Mouse (Mus musculus): Measurements from ENCODE around the gene Sdhc. TPM values are rescaled to one million over a fixed set of nuclear protein-coding genes. Genes with fewer than 3 reads are reported as not detected.

Gene Sdhc
- polyA plus RNA-seq, 1 experiment from 2014 or later: 425 TPM

GRCm38 (mm10) chr1:171130971-171131370 lies 19.4 kb downstream of the Sdhc start:
- H3K4me1 ChIP-seq (replicated peaks): 0 out of 2 replicates have a peak, but pooled peaks cover 2% of the 10 kb centered on the region
- no peak overlapping the region for H3K4me2 ChIP-seq
- peaks cover 72% of the 10 kb centered on the region for H3K36me3 ChIP-seq
- 85% methylated on average over 1 of the region's 1 CpGs for WGBS
- no peak for ATAC-seq (ENCODE audit: insufficient number of reproducible peaks, low FRiP score)
- H3K27ac ChIP-seq (ENCODE audit: poor library complexity, severe bottlenecking): no peak overlapping the region
- H3K4me3 ChIP-seq: no peak overlapping the region
- H3K27me3 ChIP-seq (replicated peaks): no peaks in the 10 kb centered on the region
- H3K9me3 ChIP-seq (replicated peaks): no peaks in the 10 kb centered on the region
- H3K9ac ChIP-seq: no peak overlapping the region

GRCm38 (mm10) chr1:171129251-171129650 lies 21.2 kb downstream of the Sdhc start:
- 57% methylated on average over 7 of the region's 7 CpGs for WGBS
- peaks cover 54% of the 10 kb centered on the region for H3K36me3 ChIP-seq
- no peak overlapping the region for H3K27ac ChIP-seq (ENCODE audit: poor library complexity, severe bottlenecking)
- H3K4me1 ChIP-seq (replicated peaks): 0 out of 2 replicates have a peak, but pooled peaks cover 2% of the 10 kb centered on the region
- no peak overlapping the region for H3K4me3 ChIP-seq
- no peaks in the 10 kb centered on the region for H3K27me3 ChIP-seq (replicated peaks)
- H3K4me2 ChIP-seq: no peak overlapping the region
- H3K9ac ChIP-seq: no peak overlapping the region
- no peaks in the 10 kb centered on the region for H3K9me3 ChIP-seq (replicated peaks)
- no peak for ATAC-seq (ENCODE audit: insufficient number of reproducible peaks, low FRiP score)

GRCm38 (mm10) chr1:171124398-171124797 lies 26.0 kb downstream of the Sdhc start:
- Histone ChIP-seq H3K4me1 (replicated peaks) (peaks cover 18% of the 10 kb centered on the region), H3K9ac (no peak overlapping the region), H3K9me3 (replicated peaks) (no peaks in the 10 kb centered on the region), H3K4me2 (no peak overlapping the region), H3K27me3 (replicated peaks) (no peaks in the 10 kb centered on the region), H3K4me3 (no peak overlapping the region), H3K36me3 (peaks cover 22% of the 10 kb centered on the region), H3K27ac (ENCODE audit: poor library complexity, severe bottlenecking) (no peak overlapping the region)
- 82% methylated on average over 5 of the region's 5 CpGs for WGBS
- ATAC-seq (ENCODE audit: insufficient number of reproducible peaks, low FRiP score): no peak

DNA sequence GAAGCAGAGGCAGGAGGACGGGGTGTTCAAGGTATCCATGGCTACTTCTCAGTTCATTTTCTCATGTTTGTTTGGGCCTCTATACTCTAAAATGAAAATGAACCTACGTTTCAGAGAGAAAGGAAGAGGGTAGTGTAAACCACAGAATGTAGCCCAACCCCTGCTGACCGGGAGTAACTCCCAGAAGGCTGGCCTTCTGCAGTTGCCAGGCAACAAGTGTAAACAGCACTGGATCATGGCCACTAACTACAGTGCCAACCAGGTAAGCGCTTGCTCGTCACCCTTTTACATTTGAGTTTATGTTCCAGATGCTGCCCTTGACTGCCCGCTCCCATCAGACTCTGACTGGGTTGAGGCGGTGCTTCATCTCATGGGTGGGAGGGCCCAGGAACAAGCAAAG lies 27.5 kb downstream of the Sdhc start:
- H3K27me3 ChIP-seq (replicated peaks): no peaks in the 10 kb centered on the region
- no peak for ATAC-seq (ENCODE audit: insufficient number of reproducible peaks, low FRiP score)
- 38% methylated on average over 7 of the region's 7 CpGs for WGBS

DNA sequence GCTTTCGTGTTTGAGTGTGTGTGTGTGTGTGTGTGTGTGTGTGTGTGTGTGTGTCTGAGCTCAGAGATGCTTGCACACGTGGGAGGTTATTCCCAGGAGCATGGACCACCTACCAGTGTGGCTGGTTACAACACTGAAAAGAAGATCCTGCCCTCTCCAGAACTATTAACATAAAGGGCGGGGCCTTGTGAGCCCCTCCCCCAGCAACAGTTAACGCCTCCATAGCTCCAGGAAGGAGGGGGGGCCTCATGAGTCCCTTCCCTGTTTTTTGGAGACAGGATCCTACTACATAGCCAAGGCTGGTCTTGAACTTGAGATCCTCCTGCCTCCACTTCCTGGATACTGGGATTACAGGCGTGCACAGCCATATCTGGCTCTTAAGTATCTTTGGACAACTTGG lies 28.6 kb downstream of the Sdhc start:
- no peak overlapping the region for H3K4me3 ChIP-seq
- no peak overlapping the region for H3K4me2 ChIP-seq
- ATAC-seq (ENCODE audit: insufficient number of reproducible peaks, low FRiP score): no peak
- no peak overlapping the region for H3K9ac ChIP-seq
- H3K27me3 ChIP-seq (replicated peaks): no peaks in the 10 kb centered on the region
- WGBS: 47% methylated on average over 5 of the region's 5 CpGs
- no peak overlapping the region for H3K27ac ChIP-seq (ENCODE audit: poor library complexity, severe bottlenecking)
- no peaks in the 10 kb centered on the region for H3K9me3 ChIP-seq (replicated peaks)
- no peaks in the 10 kb centered on the region; the same call in 1 of the 2 replicates for H3K36me3 ChIP-seq
- peaks cover 18% of the 10 kb centered on the region for H3K4me1 ChIP-seq (replicated peaks)

More for the DNA sequence above, 27.5 kb downstream of the Sdhc start:
- H3K27ac ChIP-seq (ENCODE audit: poor library complexity, severe bottlenecking): no peak overlapping the region
- peaks cover 8% of the 10 kb centered on the region for H3K36me3 ChIP-seq
- H3K9ac ChIP-seq: no peak overlapping the region
- H3K4me3 ChIP-seq: no peak overlapping the region
- H3K4me2 ChIP-seq: no peak overlapping the region
- no peaks in the 10 kb centered on the region for H3K9me3 ChIP-seq (replicated peaks)
- H3K4me1 ChIP-seq (replicated peaks): peaks cover 18% of the 10 kb centered on the region

DNA sequence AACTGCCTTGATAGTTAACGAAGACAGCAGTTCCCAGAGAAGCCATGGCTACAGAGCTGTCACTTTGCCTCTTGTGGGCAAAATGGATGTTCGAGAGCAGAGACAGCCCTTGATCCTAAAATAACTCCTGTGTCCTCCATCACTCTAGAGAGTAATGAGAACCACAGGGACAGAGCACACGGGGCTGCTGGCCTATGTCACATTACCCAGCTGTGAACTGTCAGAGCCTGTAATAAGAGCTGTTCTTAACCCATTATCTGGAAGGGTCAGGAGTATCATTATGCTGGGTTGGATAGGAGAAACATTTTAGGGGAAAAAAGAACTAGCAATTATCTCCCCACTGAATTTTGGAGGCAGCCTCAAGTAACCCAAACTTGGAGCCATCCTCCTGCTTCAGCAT lies 29.5 kb downstream of the Sdhc start:
- Histone ChIP-seq H3K4me2 (no peak overlapping the region), H3K27ac (ENCODE audit: poor library complexity, severe bottlenecking) (peak overlapping the region; percentile 32; the same call in 1 of the 2 replicates), H3K9me3 (replicated peaks) (no peaks in the 10 kb centered on the region), H3K4me1 (replicated peaks) (peaks cover 18% of the 10 kb centered on the region), H3K36me3 (no peaks in the 10 kb centered on the region), H3K9ac (no peak overlapping the region), H3K4me3 (no peak overlapping the region), H3K27me3 (replicated peaks) (no peaks in the 10 kb centered on the region)
- ATAC-seq (ENCODE audit: insufficient number of reproducible peaks, low FRiP score): 0 out of 2 replicates have a peak, but pooled peaks have one; percentile 39
- 25% methylated on average over 3 of the region's 3 CpGs for WGBS

DNA sequence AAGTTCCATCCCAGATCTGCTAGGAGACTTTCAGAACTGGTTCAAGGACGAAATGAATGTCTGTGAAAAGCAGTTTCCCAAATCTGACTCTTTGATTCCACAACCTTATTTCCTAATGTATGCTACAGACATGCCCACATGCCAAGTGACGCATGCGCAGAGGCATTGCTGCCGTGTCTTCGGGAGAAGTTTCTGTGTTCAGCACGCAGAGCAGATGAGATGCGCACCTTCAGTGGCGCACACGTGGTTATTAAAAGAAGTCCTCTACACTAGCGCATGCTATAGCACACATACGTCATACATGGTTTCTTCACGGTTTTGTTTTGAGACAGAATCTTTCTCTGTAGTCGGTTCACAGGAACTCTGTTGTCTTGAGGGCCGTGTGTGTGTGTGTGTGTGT lies 31.0 kb downstream of the Sdhc start:
- Histone ChIP-seq H3K4me2 (no peak overlapping the region), H3K4me1 (replicated peaks) (peaks cover 18% of the 10 kb centered on the region), H3K9me3 (replicated peaks) (no peaks in the 10 kb centered on the region), H3K4me3 (no peak overlapping the region), H3K36me3 (no peaks in the 10 kb centered on the region), H3K9ac (no peak overlapping the region), H3K27ac (ENCODE audit: poor library complexity, severe bottlenecking) (no peak overlapping the region), H3K27me3 (replicated peaks) (no peaks in the 10 kb centered on the region)
- WGBS: 83% methylated on average over 14 of the region's 14 CpGs
- no peak for ATAC-seq (ENCODE audit: insufficient number of reproducible peaks, low FRiP score)

- Histone ChIP-seq H3K9me3 (replicated peaks) (no peaks in the 10 kb centered on the region), H3K4me3 (no peak overlapping the region), H3K27ac (ENCODE audit: poor library complexity, severe bottlenecking) (no peak overlapping the region), H3K4me1 (replicated peaks) (peaks cover 18% of the 10 kb centered on the region), H3K4me2 (no peak overlapping the region), H3K9ac (no peak overlapping the region), H3K27me3 (replicated peaks) (no peaks in the 10 kb centered on the region), H3K36me3 (no peaks in the 10 kb centered on the region)
- 81% methylated on average over 5 of the region's 5 CpGs for WGBS
- no peak for ATAC-seq (ENCODE audit: insufficient number of reproducible peaks, low FRiP score)
Observed at GRCm38 (mm10) chr1:171118996-171119395, 31.4 kb downstream of the Sdhc start.

DNA sequence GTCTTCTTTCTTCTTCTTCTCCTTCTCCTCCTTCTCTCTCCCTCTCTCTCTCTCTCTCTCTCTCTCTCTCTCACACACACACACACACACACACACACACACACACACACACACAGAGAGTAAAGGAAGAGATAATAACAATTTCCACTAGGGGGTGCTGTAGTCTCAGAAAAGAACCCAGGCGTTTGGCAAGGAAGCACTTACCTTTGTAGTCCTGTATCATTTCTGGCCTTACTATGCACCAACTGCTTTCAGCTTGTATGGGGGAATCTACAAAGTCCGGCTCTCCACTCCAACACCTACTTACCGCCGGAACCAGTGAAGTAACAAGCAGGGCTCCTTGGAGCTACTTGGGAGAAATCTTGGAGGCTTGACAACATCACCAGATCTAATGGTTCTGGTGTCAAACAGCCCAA lies 32.1 kb downstream of the Sdhc start:
- H3K36me3 ChIP-seq: no peaks in the 10 kb centered on the region
- H3K4me2 ChIP-seq: no peak overlapping the region
- no peak overlapping the region for H3K4me3 ChIP-seq
- H3K4me1 ChIP-seq (replicated peaks): peaks cover 18% of the 10 kb centered on the region
- H3K27ac ChIP-seq (ENCODE audit: poor library complexity, severe bottlenecking): no peak overlapping the region
- no peaks in the 10 kb centered on the region for H3K9me3 ChIP-seq (replicated peaks)
- no peaks in the 10 kb centered on the region for H3K27me3 ChIP-seq (replicated peaks)
- 12% methylated on average over 4 of the region's 4 CpGs for WGBS
- H3K9ac ChIP-seq: no peak overlapping the region
- no peak for ATAC-seq (ENCODE audit: insufficient number of reproducible peaks, low FRiP score)

DNA sequence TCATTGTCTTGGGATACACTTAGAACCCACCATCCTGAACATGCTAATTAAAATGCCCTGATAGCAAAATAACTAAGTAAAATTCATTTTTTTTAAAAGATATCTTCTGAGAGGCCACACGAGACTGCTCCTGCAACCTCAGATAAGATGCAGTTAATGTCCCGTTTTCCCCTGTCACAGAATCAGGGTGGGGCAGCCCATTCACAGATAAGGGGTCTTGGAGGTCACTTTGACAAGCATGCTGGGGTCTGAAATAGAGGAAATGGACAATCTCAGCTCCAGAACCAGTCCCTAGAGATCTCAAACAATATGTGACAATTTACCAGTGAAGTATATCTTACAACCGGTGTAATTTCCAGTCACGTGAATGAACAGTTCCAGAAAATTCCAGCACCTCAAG lies 34.1 kb downstream of the Sdhc start:
- Histone ChIP-seq H3K27me3 (replicated peaks) (no peaks in the 10 kb centered on the region), H3K9ac (no peak overlapping the region), H3K4me2 (no peak overlapping the region), H3K36me3 (no peaks in the 10 kb centered on the region), H3K27ac (ENCODE audit: poor library complexity, severe bottlenecking) (no peak overlapping the region), H3K4me1 (replicated peaks) (peaks cover 13% of the 10 kb centered on the region), H3K4me3 (no peak overlapping the region), H3K9me3 (replicated peaks) (no peaks in the 10 kb centered on the region)
- WGBS: 27% methylated on average over 4 of the region's 4 CpGs
- ATAC-seq (ENCODE audit: insufficient number of reproducible peaks, low FRiP score): no peak

DNA sequence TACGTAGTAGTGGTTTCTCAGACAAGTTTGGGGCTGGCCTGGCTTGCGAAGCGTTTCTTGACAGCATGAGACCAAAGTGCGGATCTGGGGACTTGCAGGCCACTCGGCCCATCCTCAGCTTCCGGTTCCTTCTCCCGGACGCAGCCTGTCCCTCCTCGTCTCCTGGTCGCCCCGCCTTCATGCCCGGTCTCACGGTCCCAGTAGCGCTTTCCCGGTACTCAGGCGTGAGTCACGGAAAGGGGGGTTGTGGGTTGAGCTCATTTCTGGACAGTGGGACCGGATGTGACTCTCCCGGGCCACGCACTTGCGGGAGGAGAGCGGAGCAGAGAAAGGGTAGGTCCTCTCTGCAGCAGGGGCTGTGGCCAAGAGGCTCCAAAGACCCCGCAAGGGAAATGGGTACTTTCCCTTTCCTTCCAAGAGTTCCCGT lies 36.5 kb downstream of the Sdhc start, which contains the start of gene Cfap126:
Gene Cfap126 (plus strand): TSS at position 46 of the 427 bp plus-strand sequence.
- no peaks in the 10 kb centered on the region for H3K36me3 ChIP-seq
- H3K9ac ChIP-seq: peak within 1 kb of the TSS; percentile 73
- peak within 1 kb of the TSS; percentile 58 for H3K4me3 ChIP-seq
- H3K27ac ChIP-seq (ENCODE audit: poor library complexity, severe bottlenecking): peak within 1 kb of the TSS; percentile 77
- ATAC-seq (ENCODE audit: insufficient number of reproducible peaks, low FRiP score): peak; percentile 60
- no peaks in the 10 kb centered on the region for H3K9me3 ChIP-seq (replicated peaks)
- no peaks in the 10 kb centered on the region for H3K27me3 ChIP-seq (replicated peaks)
- H3K4me1 ChIP-seq (replicated peaks): peaks cover 3% of the 10 kb centered on the region; the same call in 1 of the 2 replicates
- H3K4me2 ChIP-seq: peak within 1 kb of the TSS; percentile 73
- 1% methylated on average over 24 of the region's 24 CpGs for WGBS

GRCm38 (mm10) chr1:171112986-171113385 lies 37.4 kb downstream of the Sdhc start:
- no peaks in the 10 kb centered on the region for H3K36me3 ChIP-seq
- no peak overlapping the region for H3K4me3 ChIP-seq
- no peak overlapping the region for H3K9ac ChIP-seq
- no peak for ATAC-seq (ENCODE audit: insufficient number of reproducible peaks, low FRiP score)
- H3K4me1 ChIP-seq (replicated peaks): peaks cover 3% of the 10 kb centered on the region; the same call in 1 of the 2 replicates
- no peak overlapping the region for H3K27ac ChIP-seq (ENCODE audit: poor library complexity, severe bottlenecking)
- WGBS: 79% methylated on average over 4 of the region's 4 CpGs
- H3K27me3 ChIP-seq (replicated peaks): no peaks in the 10 kb centered on the region
- H3K9me3 ChIP-seq (replicated peaks): no peaks in the 10 kb centered on the region
- no peak overlapping the region; the same call in 1 of the 2 replicates for H3K4me2 ChIP-seq
